Mouse (Mus musculus) 416B (cell line): ENCODE results near the gene Kcnab1.

Experiments
- DNase-seq: peaks from one replicate; pipeline ENCODE4 v3.0.0; 2011; ENCODE audit warnings: low read depth

The Kcnab1 gene

GRCm38 (mm10) chr3:65204356-65205075 is 95.3 kb downstream of the Kcnab1 start:
- DNase-seq: no peak

GRCm38 (mm10) chr3:65205539-65206020 is 96.4 kb downstream of the Kcnab1 start:
- no peak for DNase-seq

- DNase-seq: no peak
Observed at GRCm38 (mm10) chr3:65213725-65214124, 104.5 kb downstream of the Kcnab1 start.

DNA sequence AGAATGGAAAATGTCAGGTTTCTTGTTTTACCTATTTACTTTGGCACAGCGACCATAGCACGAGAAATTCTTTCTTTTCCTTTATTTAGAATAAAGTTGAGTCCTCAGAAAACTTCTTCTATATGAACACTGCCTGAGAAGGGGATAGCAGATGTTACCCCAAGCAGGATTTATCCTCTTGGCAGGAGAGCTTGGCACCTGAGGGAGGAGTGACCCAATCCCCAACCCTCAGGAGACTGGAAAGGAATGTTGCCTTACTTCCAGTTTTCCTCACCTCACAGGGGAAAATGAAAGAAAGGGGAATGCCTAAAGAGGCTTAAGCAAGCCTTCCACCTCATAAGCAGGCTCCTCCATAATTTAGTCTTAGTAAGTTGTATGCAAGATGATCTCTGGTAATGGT is 105.5 kb downstream of the Kcnab1 start:
- DNase-seq: no peak

GRCm38 (mm10) chr3:65217673-65218579 is 108.7 kb downstream of the Kcnab1 start:
- DNase-seq: no peak

DNA sequence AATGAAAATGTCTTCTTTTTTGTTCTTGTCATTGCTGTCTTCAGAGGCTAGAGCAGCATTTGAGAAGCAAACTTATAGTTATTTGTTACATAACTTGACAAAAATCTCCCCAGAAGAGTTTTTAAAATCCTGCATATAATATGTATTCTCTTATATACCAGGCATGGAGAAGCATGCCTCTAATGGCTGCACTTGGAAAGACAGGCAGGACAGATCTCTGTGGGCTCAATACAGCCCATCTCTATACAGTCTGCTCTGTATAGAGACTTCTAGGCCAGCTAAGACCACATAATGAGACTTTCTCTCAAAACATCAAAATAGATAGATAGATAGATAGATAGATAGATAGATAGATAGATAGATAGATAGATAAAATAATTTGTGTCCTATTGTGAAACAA is 111.1 kb downstream of the Kcnab1 start:
- DNase-seq: no peak

GRCm38 (mm10) chr3:65223635-65224034 is 114.5 kb downstream of the Kcnab1 start:
- DNase-seq: no peak

DNA sequence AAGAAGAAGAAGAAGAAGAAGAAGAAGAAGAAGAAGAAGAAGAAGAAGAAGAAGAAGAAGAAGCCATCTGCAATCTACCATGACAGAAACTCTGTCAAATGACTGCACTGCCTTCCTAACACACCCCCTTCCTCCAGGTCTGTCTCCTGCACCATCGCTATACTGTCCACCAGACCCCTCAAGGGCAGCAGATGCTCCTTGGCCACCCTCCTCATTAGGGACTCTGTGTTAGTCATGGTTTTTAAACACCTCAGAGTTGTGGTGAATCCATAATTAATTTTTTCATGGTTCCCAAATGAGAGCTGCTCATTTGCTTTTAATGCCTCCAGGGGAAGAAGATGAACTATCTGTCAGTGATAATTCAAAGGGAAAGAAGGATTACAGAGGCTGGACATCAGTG is 121.8 kb downstream of the Kcnab1 start:
- DNase-seq: no peak

DNA sequence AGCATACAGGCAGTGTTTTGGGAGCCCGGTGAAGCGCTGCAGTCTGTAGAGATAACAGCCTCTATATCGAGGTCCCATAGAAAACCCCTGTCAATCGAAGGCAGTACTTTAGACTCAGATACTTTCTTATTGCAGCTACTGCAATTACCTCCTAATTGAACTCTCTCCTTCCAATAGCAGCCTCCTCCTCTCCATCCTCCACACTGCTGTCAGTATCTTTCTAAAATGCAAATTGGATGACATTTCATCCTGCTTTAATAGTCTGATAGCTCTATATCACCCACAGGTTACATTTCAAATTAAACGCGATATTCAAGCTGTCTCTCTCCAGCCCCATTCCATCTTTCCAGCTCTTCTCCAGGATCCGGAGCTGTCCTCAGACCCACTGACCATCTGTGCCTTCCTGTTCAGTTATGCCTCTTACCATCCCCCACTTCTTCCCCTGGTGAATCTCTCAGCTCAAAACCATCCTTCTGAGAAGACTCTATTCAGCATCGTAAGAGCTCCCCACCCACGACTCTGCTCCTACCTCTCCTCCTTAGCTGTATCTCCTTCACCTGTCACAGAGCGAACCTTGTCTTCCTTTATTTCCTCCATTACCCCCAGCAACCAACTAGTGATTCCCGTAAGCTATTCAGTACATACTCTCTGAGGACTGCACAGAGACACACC is 122.4 kb downstream of the Kcnab1 start:
- DNase-seq: no peak

- DNase-seq: no peak
Observed at GRCm38 (mm10) chr3:65249023-65249422, 139.8 kb downstream of the Kcnab1 start.

GRCm38 (mm10) chr3:65260521-65260920 is 151.3 kb downstream of the Kcnab1 start:
- no peak for DNase-seq

DNA sequence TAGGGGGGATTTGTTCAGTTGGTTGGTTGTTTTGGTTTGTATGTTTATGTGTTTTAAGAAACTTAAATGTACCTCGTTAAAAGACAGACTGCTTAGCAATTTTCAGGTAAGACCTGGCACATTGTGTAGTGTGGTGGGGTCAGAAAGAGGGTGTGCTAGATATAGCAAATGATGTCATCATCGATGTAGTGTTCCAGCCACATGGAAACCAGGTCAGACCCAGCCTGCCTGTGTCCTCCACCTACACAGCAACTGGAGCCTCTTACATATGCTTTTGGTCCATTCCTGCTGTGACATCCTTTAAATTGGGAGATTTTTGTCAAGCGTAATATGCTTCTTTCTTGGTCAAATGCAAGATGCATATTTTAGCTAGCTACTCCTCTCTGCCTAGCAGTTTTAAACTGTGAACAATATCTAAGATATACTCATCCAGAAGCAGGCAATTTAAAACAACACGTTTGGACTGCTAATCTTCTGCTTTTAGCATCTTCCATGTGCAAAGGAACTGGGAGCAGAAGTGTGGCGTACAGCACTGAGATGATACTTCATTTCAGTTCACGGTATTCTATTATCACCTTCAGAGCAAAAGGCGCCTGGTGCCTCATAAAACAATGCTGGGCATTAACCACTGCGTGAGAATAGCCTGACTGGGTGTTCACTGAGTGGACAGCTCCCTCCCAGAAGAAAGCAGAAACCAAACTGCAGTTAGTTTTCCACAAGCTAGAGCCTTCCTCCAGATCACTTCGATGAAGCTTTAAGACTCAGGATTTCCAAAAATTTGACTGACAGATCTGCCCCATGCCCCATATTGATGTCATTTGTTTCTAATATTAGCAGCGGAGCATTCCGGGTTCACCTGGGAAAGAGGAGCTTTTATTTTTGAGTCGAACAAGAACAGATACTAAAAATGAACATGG is 153.6 kb downstream of the Kcnab1 start:
- DNase-seq: no peak

DNA sequence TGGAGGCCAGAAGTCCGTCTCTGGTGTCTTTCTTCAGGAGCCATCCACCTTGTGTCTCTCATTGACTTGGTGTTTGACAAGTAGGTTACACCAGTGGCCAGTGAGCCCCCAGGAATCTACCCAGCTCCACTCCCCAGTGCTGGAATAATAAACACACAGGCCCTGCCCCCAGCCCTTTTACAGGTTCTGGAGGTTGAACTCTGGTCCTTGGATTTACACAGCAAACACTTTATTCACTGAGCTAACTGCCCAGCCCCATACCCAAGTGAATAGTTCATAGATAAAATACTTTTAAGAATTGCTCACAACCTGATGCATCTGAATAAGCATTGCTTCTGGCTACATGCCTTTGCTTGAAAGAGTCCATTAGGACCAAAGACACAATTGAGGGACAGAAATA is 164.1 kb downstream of the Kcnab1 start:
- DNase-seq: no peak

DNA sequence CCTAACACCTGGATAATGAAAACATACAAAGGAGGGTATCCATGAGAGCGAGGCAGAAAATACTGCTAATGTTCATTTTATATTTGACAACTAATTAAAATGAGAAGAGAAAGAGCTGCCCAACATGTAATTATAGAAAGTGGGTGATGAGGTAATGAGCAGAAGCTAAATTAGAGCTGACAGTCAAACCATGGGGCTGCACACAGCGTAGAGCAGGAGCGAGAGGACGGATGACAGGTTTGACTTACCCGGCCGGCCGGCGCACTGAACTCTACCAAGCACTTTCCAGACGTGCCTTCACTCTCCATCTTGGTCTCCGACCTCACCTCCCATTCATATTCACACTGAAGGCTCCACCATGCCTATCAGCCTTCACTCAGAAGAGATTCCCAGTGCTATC is 168.6 kb downstream of the Kcnab1 start:
- no peak for DNase-seq

DNA sequence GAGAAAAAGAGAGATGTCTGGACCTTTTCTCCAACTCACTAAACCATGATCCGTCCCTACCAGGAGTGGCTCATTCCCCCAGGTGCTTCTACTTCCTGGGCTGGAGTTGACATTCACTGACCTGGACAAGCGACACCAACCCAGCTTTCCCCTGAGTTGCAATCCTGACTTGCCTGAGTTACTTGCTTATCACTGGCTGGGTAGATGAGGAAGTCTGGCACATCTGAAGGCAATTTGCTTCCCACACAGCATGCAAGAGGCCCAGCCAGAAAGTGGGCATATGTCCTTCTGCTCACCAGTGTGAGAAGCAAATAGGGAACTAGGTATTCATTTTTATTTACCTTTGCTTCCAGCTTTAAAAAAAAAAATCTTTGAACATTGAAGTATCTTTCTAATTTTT is 174.2 kb downstream of the Kcnab1 start:
- DNase-seq: no peak

- DNase-seq: no peak
Observed at GRCm38 (mm10) chr3:65288994-65289393, 179.8 kb downstream of the Kcnab1 start.

GRCm38 (mm10) chr3:65296996-65297395 is 187.8 kb downstream of the Kcnab1 start:
- DNase-seq: peak; percentile 8

DNA sequence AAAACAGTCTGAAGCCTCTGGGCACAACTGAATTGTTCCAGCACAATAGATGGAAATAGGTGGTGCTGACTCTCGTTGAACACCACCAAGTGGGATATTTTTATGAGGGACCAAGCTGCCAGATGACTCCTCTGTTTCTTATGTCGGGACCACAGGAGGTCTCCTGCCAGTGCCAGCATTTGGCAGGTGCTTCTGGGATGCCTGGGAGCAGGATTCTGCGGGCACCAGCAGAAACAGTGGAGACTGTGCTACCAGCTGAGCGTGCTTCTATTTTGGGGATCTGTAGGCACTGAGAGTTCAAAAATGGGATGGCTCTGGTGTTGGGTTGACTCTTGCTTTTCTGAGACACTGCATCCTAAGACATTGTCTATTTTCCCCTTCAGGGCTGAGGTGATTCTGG is 190.0 kb downstream of the Kcnab1 start:
- DNase-seq: no peak

- no peak for DNase-seq
Observed at GRCm38 (mm10) chr3:65301531-65301930, 192.3 kb downstream of the Kcnab1 start.

- no peak for DNase-seq
Observed at GRCm38 (mm10) chr3:65302559-65302958, 193.4 kb downstream of the Kcnab1 start.

DNA sequence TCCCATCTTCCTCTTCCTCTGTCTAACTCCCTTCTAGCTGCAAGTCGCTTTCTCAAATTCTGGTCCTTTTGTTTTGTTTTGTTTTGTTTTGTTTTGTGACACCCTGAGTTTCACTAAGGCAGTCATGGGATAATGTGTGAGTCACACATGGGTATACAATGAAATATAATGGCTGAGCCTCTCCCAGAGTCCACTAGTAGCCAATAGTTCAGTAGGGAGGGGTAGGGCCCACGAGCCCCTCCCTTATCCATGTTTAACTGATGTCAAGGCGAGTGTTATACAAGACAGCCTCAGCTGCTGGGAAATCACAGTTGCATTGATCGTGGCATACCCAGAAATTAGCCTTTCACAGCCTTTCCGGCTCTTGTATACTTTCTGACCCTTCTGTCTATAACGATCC is 206.7 kb downstream of the Kcnab1 start:
- peak; percentile 7 for DNase-seq

DNA sequence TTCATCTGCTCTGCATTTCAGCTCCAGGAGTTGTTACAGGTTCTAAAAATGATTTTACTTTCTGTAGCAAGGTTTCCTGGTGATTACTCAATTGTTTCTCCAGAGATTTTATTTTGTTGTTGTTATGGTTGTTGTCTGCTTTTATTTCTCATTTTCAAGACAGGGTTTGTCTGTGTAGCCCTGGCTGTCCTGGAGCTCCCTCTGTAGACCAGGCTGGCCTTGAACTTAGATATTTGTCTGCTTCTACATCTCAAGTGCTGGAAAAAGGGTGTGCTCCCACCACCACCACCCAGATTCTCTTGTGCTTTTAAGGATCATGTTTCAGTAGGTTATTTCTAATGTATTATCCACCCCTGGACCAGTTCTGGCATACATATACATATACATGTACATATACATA is 207.6 kb downstream of the Kcnab1 start:
- DNase-seq: no peak
